8 mouse cellular contexts compared by ENCODE assay signal in genomic region chr11:8664393-8664743, GRCm38 (mm10). TPM values are rescaled to one million over a fixed set of nuclear protein-coding genes. Genes with fewer than 3 reads are reported as not detected.
DNase-seq lines count a peak whose midpoint lies in the region; ATAC-seq lines count a peak whose summit lies in the region.

Gene Tns3, minus strand, starts transcription at chr11:8664535.

- H3K4me2 ChIP-seq in hindbrain, embryonic 15.5 days: peak within 1 kb of the TSS; percentile 96

- H3K36me3 ChIP-seq in hindbrain, embryonic 15.5 days: no peaks in the 10 kb centered on the region

- peaks cover 25% of the 10 kb centered on the region for H3K4me1 ChIP-seq in hindbrain, embryonic 15.5 days (replicated peaks)

- peak within 1 kb of the TSS; percentile 52 for H3K27ac ChIP-seq in hindbrain, embryonic 15.5 days (replicated peaks)

- intact Hi-C loops in left cerebral cortex, postnatal 25 days (cut with DNase I): loop anchor here (5.0 kb wide), 2 partner anchors 117 to 198 kb away; no protein-coding TSS in a partner anchor

- DNase-seq in frontal cortex, postnatal 36 days (ENCODE audit: low spot score in 2 of 2): no peak
- DNase-seq in adrenal gland, postnatal 36 days: peak; percentile 78 to 87
- DNase-seq in gastrocnemius, adult 18-20 months (ENCODE audit: low spot score): peak; percentile 30
- DNase-seq in left cerebral cortex, postnatal 25 days (ENCODE audit: low spot score in 2 of 2): peak in 1 of 2 experiments; percentile 31
- peak; percentile 82 for DNase-seq in testis, postnatal 10 days (ENCODE audit: low spot score)

- peak within 1 kb of the TSS; percentile 70 for H3K9ac ChIP-seq in hindbrain, embryonic 15.5 days

- H3K4me3 ChIP-seq in hindbrain, embryonic 15.5 days: peak within 1 kb of the TSS; percentile 68

- no peaks in the 10 kb centered on the region for H3K9me3 ChIP-seq in hindbrain, embryonic 15.5 days

- WGBS in hindbrain, embryonic 15.5 days: 0% methylated on average over 31 of the region's 37 CpGs

- peak; percentile 32; the same call in 1 of the 2 replicates for ATAC-seq in frontal cortex, adult (ENCODE audit: low TSS enrichment)
- peak; percentile 78 for ATAC-seq in hindbrain, embryonic 15.5 days (ENCODE audit: low FRiP score, low read depth)
- ATAC-seq in megakaryocyte, adult 5-6 weeks (ENCODE audit: poor library complexity, severe bottlenecking): peak; percentile 72

- H3K27me3 ChIP-seq in hindbrain, embryonic 15.5 days: peaks cover 11% of the 10 kb centered on the region

RNA-seq across cellular contexts. Expression of gene Tns3, which starts in this region (rescaled TPM):
- total RNA-seq in adrenal gland, postnatal 36 days (2021): 10 to 100 TPM; 46.9 to 60.6 TPM
- 1 to 10 TPM; 6.6 to 7.9 TPM for total RNA-seq in gastrocnemius, adult 18-20 months (2021)
- polyA plus RNA-seq in hindbrain, embryonic 15.5 days (2015; fragmentation: Nextera tagmentation; extraction: Ambion mirVana): 7.4 and 7.6 TPM in 2 replicates
- 10 to 100 TPM; 34.9 to 38.3 TPM for total RNA-seq in left cerebral cortex, postnatal 25 days (2021)
- total RNA-seq in megakaryocyte, adult 5-6 weeks (2015): 29.6 and 35.7 TPM in 2 replicates
- total RNA-seq in megakaryocyte, adult 5-6 weeks (2017): 15.9 and 17.6 TPM in 2 replicates

Comparison
In these comparisons a context has a peak if more than half of its experiments do, and no peak if none do; other contexts are left out.
1. DNase-seq: peak in adrenal gland, postnatal 36 days (2 of 2), gastrocnemius, adult 18-20 months (single experiment) and testis, postnatal 10 days (single experiment); none in frontal cortex, postnatal 36 days (0 of 2).
2. Peak in every context shown above with its lines, with median percentiles within 50 percentile points of each other: ATAC-seq.